Mouse (Mus musculus): ENCODE data around the gene Sytl2. TPM values are rescaled to one million over a fixed set of nuclear protein-coding genes. Genes with fewer than 3 reads are reported as not detected.
A peak's percentile ranks its signal among the peaks of the same experiment; 100 is the strongest.

Sytl2 gene
- total RNA-seq, 2 experiments from 2014 or later: 5.8 to 6.0 TPM

DNA sequence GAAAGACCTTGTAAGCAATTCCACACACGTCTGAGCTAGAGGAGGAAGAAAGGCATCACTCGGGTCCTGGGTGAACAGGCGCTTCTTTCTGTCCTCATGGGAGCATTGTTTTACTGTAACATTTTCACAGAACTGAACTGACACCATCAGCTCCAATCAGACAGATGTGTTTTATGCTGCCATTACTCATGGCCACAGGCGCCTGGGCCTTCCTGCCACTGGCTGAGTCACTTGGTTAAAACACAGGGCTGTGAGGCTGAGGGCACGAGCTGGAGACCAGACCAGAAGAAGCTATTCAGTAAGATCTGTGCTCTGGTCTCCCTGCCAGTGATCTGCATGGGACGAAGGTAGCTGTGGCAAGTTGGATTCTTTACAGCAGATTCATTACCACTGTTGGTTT, 6.0 kb downstream of the Sytl2 start:
- DNase-seq: no peak

- peak; percentile 38 for DNase-seq
Observed at GRCm38 (mm10) chr7:90312151-90312883, 10.3 kb downstream of the Sytl2 start.

GRCm38 (mm10) chr7:90313421-90313820, 11.4 kb downstream of the Sytl2 start:
- DNase-seq: no peak

GRCm38 (mm10) chr7:90316823-90317222, 14.8 kb downstream of the Sytl2 start:
- DNase-seq: no peak

DNA sequence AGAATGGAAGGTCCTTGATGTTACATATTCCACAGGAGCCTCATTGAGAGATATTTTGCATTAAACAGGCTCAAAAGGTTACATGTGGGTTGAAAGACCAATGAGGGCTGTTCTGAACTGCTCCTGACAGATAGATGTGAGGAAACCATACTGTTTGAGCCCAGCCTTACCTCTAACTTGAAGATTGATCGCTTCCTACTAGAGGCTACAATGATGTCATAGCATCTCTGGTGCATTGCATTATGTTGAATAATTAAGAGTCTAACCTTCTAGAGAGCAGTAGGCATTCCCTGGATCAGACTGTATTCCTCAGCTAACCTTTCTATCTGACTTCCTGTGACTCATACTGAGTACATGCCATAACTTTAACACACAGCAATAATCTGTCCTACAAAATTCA, 17.4 kb downstream of the Sytl2 start:
- no peak for DNase-seq

DNA sequence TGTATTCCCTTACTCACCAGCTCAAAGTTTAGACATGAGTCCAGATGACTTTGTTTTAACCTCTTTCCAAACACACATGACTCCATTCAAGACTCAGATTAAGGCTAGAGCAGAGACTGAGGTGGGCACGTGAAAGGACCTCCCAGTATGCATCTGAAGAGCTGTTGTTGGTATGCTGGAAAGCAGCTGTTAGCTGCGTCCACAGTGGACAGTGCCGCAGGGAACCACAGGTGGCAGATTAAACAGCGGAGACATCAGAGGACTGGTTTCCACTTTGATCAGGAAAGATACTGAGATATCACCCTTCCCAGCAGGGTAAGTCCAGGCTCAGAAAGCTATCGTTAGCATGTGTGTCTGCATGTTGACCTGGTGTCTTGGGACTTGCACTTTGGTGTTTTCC, 18.1 kb downstream of the Sytl2 start:
- no peak for DNase-seq

GRCm38 (mm10) chr7:90325166-90325565, 23.1 kb downstream of the Sytl2 start:
- DNase-seq: no peak

DNA sequence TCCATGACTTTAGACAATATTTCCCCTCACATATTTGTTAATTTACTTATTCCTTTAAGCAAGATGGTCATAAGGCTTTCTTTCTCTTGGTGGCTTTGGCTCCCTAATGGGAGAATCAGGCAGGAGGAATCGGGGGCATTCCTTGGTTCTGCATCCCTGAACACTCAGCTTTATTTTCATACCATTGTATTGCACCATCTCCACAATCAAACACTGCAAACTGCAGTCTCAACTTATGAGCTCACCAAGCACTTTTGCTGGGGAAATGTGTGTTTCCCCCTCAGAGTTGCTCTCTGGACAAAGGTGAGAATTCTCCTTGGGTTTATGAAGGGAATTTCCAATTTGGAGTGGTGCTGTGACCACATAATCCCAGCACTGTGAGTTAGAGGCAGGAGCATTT, 28.1 kb downstream of the Sytl2 start:
- DNase-seq: no peak

DNA sequence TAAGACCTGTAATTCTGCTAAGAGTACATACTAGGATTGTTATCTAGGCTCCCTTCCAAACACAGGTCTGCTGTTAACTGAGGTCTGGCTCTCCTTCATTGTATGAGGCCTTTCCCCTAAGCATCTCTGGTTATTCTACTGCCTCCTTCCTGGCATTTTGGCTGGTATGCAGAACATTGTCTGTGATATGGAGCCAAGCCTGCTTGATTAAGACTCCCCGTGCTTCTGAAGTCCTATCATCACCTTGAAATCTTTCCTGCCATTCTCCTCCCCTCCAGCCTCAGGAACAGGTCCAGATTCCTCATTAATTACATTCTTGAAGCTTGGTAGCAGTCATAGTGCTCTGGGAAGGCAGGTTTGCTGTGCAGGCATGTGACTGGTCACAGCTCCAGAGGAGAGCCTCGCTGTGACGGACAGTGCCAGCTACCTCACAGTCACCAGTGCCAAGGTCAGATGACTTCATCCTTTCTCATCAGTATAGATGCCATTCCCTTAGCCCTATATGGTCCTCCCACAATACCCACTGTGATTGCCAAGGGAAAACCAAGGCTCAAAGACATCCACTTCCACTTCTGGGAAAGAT, 30.5 kb downstream of the Sytl2 start:
- DNase-seq: no peak

DNA sequence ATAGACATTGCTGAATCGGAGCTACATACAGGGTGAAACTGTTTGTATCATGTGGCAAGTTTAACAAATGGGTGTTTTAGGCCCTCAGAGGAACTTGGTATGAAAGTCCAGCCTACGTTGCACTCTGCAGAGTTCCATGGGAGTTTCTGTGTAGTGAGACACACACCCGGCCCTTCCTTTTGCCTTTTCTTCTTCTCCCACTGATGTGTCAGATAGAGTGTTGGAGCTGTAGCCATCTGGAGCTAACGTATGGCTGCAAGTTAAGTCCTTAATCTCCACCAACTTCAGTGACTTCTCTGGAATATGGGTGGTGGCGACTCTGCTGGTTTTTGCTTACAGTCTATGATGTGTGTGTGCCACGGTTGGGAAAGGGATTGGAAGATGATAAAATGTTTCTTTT, 32.3 kb downstream of the Sytl2 start:
- no peak for DNase-seq

DNA sequence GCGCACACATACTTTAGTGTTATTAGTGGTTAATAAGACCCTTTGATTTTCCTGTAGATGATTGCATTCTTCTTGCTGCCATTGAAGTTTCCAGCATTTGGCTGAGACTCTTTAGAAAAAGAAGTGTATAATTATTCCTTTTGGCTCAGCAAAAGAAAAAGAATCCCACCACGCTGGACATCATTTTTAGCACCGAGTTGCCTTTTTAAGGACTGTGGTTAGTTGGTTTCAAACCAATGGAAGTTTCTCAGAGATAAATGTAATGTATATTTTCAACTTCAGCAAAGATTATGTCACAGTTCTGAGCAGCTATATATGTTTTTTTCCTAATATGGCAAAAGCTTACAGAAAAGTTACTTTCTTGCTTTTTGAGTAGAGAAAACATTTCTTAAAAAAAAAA, 32.8 kb downstream of the Sytl2 start:
- DNase-seq: no peak

DNA sequence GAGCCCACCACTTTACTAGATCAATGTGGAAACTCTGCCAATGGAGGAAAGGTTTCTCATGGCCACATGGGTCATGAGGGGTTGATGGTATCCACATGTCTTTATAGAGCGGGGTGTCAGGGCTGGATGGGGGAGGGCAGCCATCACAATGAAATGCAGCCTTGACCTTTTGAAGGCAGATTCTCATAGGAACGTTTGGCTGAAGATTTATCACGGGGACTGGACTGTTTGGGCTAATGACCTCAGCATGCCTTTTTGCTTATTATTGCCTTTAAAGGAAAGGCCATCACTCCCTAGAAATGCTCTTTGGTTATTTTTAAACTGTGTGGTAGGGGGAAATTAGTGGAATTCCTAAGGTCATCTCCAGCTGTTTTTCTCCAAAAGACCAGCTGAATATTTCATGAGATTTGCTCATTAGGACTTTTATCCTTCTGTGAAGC, 33.7 kb downstream of the Sytl2 start:
- no peak for DNase-seq

GRCm38 (mm10) chr7:90341212-90341957, 39.3 kb downstream of the Sytl2 start:
- no peak for DNase-seq

- no peak for DNase-seq
Observed at GRCm38 (mm10) chr7:90344903-90345302, 42.9 kb downstream of the Sytl2 start.

- DNase-seq: no peak
Observed at GRCm38 (mm10) chr7:90347779-90348437, 45.9 kb downstream of the Sytl2 start.

GRCm38 (mm10) chr7:90349014-90349413, 47.0 kb downstream of the Sytl2 start:
- DNase-seq: no peak

GRCm38 (mm10) chr7:90352183-90352582, 50.1 kb downstream of the Sytl2 start:
- DNase-seq: no peak

DNA sequence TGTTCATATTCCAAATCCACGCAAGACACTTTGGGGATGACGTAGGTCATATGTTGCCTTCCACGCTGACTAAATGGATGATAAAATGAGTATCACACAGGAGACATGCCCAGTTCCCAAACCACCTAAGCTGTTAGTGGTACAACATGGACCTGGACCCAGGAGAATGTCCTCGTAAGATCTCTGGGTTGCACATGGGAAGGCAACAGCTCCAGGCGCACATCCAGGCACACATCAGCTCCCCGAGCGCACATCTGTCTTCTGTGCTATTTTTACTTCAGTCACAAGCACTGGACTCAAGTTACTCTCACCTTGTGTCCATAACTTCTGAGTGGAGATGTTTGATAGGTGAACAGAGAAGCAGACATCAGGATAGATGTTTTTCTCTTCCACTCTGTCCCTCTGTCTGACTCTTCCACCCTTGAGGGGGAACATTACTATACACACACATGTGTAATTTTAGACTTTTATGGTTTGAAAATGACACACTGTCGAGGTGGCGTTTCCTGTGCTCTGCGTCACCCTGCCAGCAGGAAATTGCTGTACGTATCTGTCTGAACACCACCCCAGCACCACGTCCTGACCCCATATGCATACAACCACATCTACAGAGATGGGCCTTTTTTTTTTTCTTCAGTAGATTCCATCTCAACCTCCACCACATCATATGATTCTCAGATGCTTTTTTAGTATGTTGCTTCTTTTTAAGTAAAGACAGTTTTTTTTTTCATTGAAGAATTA, 51.6 kb downstream of the Sytl2 start:
- no peak for DNase-seq

GRCm38 (mm10) chr7:90354229-90354604, 52.2 kb downstream of the Sytl2 start:
- DNase-seq: no peak

DNA sequence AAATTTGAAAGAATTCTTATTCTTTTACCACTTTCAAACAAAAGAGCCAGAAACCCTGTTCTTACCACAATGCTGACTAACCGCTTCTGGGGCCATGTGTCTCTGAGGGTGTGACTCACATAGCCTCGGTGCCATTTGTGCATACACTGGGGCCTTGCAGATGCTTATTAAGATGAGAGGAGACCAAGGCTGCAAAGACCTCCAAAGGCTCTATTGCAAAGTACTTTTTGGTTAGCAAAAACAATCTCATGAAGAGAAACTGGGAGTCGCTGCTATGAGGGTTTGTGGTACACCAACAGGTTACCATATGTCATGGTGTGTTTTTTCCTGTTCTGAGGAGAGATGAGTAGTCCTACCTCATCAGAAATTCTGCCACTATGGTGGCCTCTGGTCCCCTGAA, 53.4 kb downstream of the Sytl2 start:
- DNase-seq: no peak

DNA sequence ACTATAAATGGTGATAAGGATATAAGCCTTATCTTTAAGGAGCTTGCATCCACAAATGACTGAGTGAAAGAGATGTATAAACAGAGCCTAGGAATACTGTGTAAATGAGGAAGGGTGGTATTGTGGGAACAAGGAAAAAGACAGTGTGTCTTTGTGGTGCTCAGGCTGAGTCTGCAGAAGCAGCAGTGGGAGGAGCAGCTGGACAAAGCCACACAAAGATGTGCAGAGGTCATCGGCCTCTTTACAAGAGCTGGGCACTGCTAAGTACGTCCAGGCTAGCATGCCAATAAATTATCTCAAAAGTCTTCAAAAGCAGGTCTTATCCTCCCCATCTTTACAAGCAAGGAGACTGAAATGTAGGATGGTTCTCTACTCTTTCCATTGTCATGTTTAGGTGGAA, 53.9 kb downstream of the Sytl2 start:
- no peak for DNase-seq

- no peak for DNase-seq
Observed at GRCm38 (mm10) chr7:90362788-90363187, 60.7 kb downstream of the Sytl2 start.
